Mouse (Mus musculus): Measurements from ENCODE around the gene Bcl11a. TPM values are rescaled to one million over a fixed set of nuclear protein-coding genes. Genes with fewer than 3 reads are reported as not detected.

Gene Bcl11a
- polyA plus RNA-seq, 1 experiment from 2014 or later = 107 TPM

DNA sequence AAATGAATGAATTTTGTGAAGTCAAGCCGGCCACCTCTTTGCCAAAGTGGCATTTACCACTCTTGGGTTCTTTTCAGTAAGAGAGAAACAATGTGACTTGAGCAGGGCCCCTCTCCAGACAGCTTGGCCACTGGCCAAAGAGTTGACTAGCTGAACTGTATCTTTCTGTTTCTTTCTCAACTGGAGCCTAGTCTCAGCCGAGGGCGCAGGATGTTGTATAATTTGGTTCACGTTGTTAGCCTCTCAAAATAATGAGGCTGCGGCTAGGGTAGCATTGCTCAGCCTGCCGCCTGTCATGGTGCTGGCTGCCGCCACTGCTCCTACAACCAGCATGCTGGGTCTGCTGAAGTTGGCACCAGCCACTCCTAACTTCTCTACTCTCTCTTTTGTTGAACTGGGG, 84.2 kb downstream of the Bcl11a start:
- Histone ChIP-seq H3K36me3 (ENCODE audit: control insufficient read depth, insufficient read depth, low read length) (peaks cover 15% of the 10 kb centered on the region; the same call in 1 of the 2 replicates), H3K4me1 (ENCODE audit: control insufficient read depth, insufficient read depth, low read length) (peaks cover 28% of the 10 kb centered on the region), H3K9me3 (replicated peaks; ENCODE audit: control insufficient read depth, low read length, poor library complexity, severe bottlenecking) (no peaks in the 10 kb centered on the region), H3K27me3 (ENCODE audit: control insufficient read depth, insufficient read depth, low read depth, low read length) (no peaks in the 10 kb centered on the region), H3K9ac (ENCODE audit: low read depth, low read length) (no peak overlapping the region), H3K4me2 (ENCODE audit: low read length) (no peak overlapping the region), H3K4me3 (ENCODE audit: low read depth, low read length) (no peak overlapping the region), H3K27ac (ENCODE audit: low read length) (no peak overlapping the region)
- WGBS = 39% methylated on average over 7 of the region's 7 CpGs
- peak; percentile 79 for ATAC-seq

DNA sequence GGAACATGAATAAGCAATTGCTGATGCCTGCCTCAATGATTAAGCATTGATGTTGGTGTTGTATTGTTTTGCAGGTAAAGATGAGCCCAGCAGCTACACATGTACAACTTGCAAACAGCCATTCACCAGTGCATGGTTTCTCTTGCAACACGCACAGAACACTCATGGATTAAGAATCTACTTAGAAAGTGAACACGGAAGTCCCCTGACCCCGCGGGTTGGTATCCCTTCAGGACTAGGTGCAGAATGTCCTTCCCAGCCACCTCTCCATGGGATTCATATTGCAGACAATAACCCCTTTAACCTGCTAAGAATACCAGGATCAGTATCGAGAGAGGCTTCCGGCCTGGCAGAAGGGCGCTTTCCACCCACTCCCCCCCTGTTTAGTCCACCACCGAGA, 85.2 kb downstream of the Bcl11a start:
- no peak overlapping the region for H3K9ac ChIP-seq (ENCODE audit: low read depth, low read length)

DNA sequence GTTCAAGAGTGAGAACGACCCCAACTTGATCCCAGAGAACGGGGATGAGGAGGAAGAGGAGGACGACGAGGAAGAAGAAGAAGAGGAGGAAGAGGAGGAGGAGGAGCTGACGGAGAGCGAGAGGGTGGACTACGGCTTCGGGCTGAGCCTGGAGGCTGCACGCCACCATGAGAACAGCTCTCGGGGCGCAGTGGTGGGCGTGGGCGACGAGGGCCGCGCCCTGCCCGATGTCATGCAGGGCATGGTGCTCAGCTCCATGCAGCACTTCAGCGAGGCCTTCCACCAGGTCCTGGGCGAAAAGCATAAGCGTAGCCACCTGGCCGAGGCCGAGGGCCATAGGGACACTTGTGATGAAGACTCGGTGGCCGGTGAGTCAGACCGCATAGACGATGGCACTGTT, 86.2 kb downstream of the Bcl11a start:
- no peak; the same call in 1 of the 2 replicates for ATAC-seq
- Histone ChIP-seq H3K27me3 (ENCODE audit: control insufficient read depth, insufficient read depth, low read depth, low read length) (no peaks in the 10 kb centered on the region), H3K4me1 (ENCODE audit: control insufficient read depth, insufficient read depth, low read length) (peaks cover 21% of the 10 kb centered on the region), H3K9ac (ENCODE audit: low read depth, low read length) (no peak overlapping the region), H3K27ac (ENCODE audit: low read length) (no peak overlapping the region), H3K36me3 (ENCODE audit: control insufficient read depth, insufficient read depth, low read length) (peaks cover 15% of the 10 kb centered on the region; the same call in 1 of the 2 replicates), H3K4me2 (ENCODE audit: low read length) (no peak overlapping the region), H3K9me3 (replicated peaks; ENCODE audit: control insufficient read depth, low read length, poor library complexity, severe bottlenecking) (no peaks in the 10 kb centered on the region), H3K4me3 (ENCODE audit: low read depth, low read length) (no peak overlapping the region)
- 97% methylated on average over 25 of the region's 26 CpGs for WGBS

More for the DNA sequence above, 85.2 kb downstream of the Bcl11a start:
- H3K27ac ChIP-seq (ENCODE audit: low read length) = no peak overlapping the region
- WGBS = 92% methylated on average over 8 of the region's 8 CpGs
- H3K4me3 ChIP-seq (ENCODE audit: low read depth, low read length) = no peak overlapping the region
- H3K9me3 ChIP-seq (replicated peaks; ENCODE audit: control insufficient read depth, low read length, poor library complexity, severe bottlenecking) = no peaks in the 10 kb centered on the region
- H3K4me1 ChIP-seq (ENCODE audit: control insufficient read depth, insufficient read depth, low read length) = peaks cover 23% of the 10 kb centered on the region
- no peaks in the 10 kb centered on the region for H3K27me3 ChIP-seq (ENCODE audit: control insufficient read depth, insufficient read depth, low read depth, low read length)
- ATAC-seq = no peak
- no peak overlapping the region for H3K4me2 ChIP-seq (ENCODE audit: low read length)
- H3K36me3 ChIP-seq (ENCODE audit: control insufficient read depth, insufficient read depth, low read length) = peaks cover 15% of the 10 kb centered on the region; the same call in 1 of the 2 replicates

DNA sequence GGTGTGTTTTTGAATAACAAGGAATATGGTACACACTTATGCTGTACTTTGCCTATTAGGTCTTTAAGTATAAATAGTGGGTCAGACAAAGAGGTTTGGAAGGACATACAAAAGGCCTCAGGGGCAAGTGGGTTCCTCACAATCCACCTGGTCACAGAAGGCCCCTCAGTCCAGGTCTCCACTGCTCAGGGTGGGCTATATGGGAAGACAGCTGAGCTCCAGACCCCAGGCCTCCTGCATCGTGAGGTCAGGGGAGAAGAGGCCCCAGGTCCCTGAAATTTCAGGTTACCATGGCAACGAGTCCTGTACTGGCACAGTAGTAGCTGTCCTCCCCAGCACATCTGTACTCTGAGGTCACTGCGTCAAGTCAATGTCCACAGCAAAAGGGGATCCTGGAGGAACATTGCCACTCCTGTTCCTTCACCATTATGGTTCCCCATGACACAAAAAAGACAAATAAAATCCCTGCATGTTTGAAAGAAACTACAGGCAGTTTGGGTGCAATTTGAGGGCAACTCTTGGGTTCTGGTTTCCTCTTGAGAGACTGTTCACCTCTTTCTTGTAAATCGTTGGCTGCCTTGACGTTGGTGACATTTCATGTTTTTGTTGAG, 93.9 kb downstream of the Bcl11a start:
- 73% methylated on average over 5 of the region's 5 CpGs for WGBS
- no peaks in the 10 kb centered on the region for H3K36me3 ChIP-seq (ENCODE audit: control insufficient read depth, insufficient read depth, low read length)
- no peaks in the 10 kb centered on the region for H3K9me3 ChIP-seq (replicated peaks; ENCODE audit: control insufficient read depth, low read length, poor library complexity, severe bottlenecking)
- no peak overlapping the region for H3K27ac ChIP-seq (ENCODE audit: low read length)
- no peak overlapping the region for H3K9ac ChIP-seq (ENCODE audit: low read depth, low read length)
- H3K27me3 ChIP-seq (ENCODE audit: control insufficient read depth, insufficient read depth, low read depth, low read length) = no peaks in the 10 kb centered on the region
- no peak overlapping the region for H3K4me3 ChIP-seq (ENCODE audit: low read depth, low read length)
- H3K4me1 ChIP-seq (ENCODE audit: control insufficient read depth, insufficient read depth, low read length) = no peaks in the 10 kb centered on the region
- peak; percentile 13; the same call in 1 of the 2 replicates for ATAC-seq
- H3K4me2 ChIP-seq (ENCODE audit: low read length) = no peak overlapping the region

DNA sequence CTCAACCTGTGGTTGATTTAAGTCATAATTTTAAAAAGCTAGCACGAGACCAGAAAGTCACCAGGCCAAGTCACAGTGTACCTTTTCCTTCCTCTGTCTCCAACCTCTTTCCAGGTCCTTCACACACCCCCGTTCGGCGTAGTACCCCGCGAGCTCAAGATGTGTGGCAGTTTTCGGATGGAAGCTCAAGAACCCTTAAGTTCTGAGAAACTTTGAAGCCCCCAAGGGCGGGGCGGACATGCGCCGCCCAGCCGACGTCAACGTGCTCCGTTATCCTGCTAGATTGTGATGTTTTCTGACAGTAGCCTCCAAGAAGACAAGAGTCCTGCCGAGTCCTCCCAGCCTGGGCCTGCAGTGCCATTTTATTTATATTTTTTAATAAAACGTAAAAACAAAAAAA, 94.7 kb downstream of the Bcl11a start:
- H3K36me3 ChIP-seq (ENCODE audit: control insufficient read depth, insufficient read depth, low read length) = no peaks in the 10 kb centered on the region
- 93% methylated on average over 17 of the region's 17 CpGs for WGBS
- no peak overlapping the region for H3K4me2 ChIP-seq (ENCODE audit: low read length)
- ATAC-seq = no peak
- no peaks in the 10 kb centered on the region for H3K27me3 ChIP-seq (ENCODE audit: control insufficient read depth, insufficient read depth, low read depth, low read length)
- no peak overlapping the region for H3K9ac ChIP-seq (ENCODE audit: low read depth, low read length)
- no peaks in the 10 kb centered on the region for H3K9me3 ChIP-seq (replicated peaks; ENCODE audit: control insufficient read depth, low read length, poor library complexity, severe bottlenecking)
- no peak overlapping the region for H3K4me3 ChIP-seq (ENCODE audit: low read depth, low read length)
- no peak overlapping the region for H3K27ac ChIP-seq (ENCODE audit: low read length)
- H3K4me1 ChIP-seq (ENCODE audit: control insufficient read depth, insufficient read depth, low read length) = no peaks in the 10 kb centered on the region

DNA sequence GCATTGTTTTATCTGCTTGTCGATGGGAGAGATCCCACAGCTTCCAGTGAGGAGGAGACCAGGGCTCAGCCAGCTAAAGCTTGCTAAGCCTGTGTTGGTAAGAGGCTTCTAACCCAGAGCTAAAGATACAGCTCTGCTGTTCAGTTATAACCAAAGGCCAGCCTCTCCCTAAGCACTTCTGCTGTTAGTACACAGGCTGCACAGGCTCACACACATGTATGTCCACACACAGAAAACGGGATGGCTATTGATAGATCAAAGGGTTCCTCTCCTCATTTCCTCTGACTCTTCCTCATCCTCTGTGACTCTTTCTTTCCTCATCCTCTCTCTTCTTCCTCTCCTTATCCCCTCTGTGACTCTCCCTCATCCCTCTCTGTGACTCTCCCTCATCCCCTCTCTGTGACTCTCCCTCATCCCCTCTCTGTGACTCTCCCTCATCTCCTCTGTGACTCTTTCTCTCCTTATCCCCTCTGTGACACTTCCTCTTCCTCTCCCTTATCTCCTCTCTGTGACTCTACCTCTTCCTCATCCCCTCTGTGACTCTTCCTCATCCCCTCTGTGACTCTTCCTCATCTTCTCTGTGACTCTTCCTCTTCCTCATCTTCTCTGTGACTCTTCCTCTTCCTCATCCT, 96.4 kb downstream of the Bcl11a start:
- H3K4me3 ChIP-seq (ENCODE audit: low read depth, low read length) = no peak overlapping the region
- H3K36me3 ChIP-seq (ENCODE audit: control insufficient read depth, insufficient read depth, low read length) = no peaks in the 10 kb centered on the region
- 81% methylated on average over 2 of the region's 2 CpGs for WGBS
- ATAC-seq = no peak
- no peaks in the 10 kb centered on the region for H3K9me3 ChIP-seq (replicated peaks; ENCODE audit: control insufficient read depth, low read length, poor library complexity, severe bottlenecking)
- no peaks in the 10 kb centered on the region for H3K4me1 ChIP-seq (ENCODE audit: control insufficient read depth, insufficient read depth, low read length)
- no peak overlapping the region for H3K9ac ChIP-seq (ENCODE audit: low read depth, low read length)
- no peaks in the 10 kb centered on the region for H3K27me3 ChIP-seq (ENCODE audit: control insufficient read depth, insufficient read depth, low read depth, low read length)
- H3K4me2 ChIP-seq (ENCODE audit: low read length) = no peak overlapping the region
- H3K27ac ChIP-seq (ENCODE audit: low read length) = no peak overlapping the region

DNA sequence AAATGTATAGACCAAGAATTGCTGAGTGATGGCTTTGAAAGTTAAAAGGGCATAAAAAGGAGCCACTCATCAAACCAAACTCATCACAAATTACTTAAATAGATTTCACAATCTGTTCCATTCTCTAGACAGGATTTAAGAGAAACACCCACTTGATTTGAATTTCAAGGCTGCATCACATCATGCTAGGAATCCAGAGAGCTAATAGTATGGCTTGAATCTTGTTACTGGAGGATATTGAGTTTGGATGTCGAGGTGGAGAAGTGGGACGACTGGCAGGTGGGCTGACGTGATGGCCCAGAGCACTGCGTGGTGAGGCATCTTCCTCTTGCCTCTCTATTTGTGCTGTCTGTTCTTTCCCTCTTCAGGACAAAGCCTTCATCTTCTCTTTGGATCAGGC, 99.6 kb downstream of the Bcl11a start:
- H3K36me3 ChIP-seq (ENCODE audit: control insufficient read depth, insufficient read depth, low read length) = no peaks in the 10 kb centered on the region
- no peak overlapping the region for H3K4me2 ChIP-seq (ENCODE audit: low read length)
- no peak overlapping the region for H3K27ac ChIP-seq (ENCODE audit: low read length)
- no peak overlapping the region for H3K4me3 ChIP-seq (ENCODE audit: low read depth, low read length)
- no peaks in the 10 kb centered on the region for H3K4me1 ChIP-seq (ENCODE audit: control insufficient read depth, insufficient read depth, low read length)
- H3K9ac ChIP-seq (ENCODE audit: low read depth, low read length) = no peak overlapping the region
- H3K27me3 ChIP-seq (ENCODE audit: control insufficient read depth, insufficient read depth, low read depth, low read length) = no peaks in the 10 kb centered on the region
- no peak for ATAC-seq
- WGBS = 91% methylated on average over 4 of the region's 4 CpGs
- H3K9me3 ChIP-seq (replicated peaks; ENCODE audit: control insufficient read depth, low read length, poor library complexity, severe bottlenecking) = no peaks in the 10 kb centered on the region

DNA sequence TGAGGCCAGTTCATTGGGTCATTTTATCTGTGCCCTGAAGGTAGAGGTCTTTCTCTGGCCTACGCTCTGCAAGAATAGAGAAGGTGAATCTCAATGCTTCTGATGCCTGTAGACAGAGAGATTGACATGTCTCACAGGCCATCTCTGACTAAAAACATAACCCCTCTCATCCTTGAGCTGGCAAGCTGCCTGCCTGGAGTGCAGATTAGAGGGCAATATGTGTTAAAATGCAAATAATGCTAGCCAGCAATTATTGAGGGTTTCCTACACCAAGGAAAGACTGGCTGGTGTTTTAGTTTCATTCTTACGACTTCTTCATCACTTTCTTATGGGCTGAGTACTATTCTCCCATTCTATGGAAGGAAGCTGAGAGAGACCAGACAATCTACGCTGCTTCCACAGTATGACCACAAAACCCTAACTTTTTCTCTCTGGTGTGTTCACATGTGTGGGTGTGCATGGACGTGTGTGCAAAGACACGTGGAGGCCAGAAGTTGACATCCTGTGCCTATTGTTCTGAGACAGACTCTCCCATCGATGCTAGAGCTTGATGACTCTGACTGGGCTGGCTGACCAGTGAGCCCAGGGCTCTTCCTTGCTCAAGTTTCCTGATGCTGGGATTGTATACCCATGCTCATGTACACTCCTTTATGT, 101.1 kb downstream of the Bcl11a start:
- Histone ChIP-seq H3K36me3 (ENCODE audit: control insufficient read depth, insufficient read depth, low read length) (no peaks in the 10 kb centered on the region), H3K9me3 (replicated peaks; ENCODE audit: control insufficient read depth, low read length, poor library complexity, severe bottlenecking) (no peaks in the 10 kb centered on the region), H3K4me1 (ENCODE audit: control insufficient read depth, insufficient read depth, low read length) (no peaks in the 10 kb centered on the region), H3K27ac (ENCODE audit: low read length) (no peak overlapping the region), H3K9ac (ENCODE audit: low read depth, low read length) (no peak overlapping the region), H3K4me3 (ENCODE audit: low read depth, low read length) (no peak overlapping the region), H3K4me2 (ENCODE audit: low read length) (no peak overlapping the region), H3K27me3 (ENCODE audit: control insufficient read depth, insufficient read depth, low read depth, low read length) (no peaks in the 10 kb centered on the region)
- no peak for ATAC-seq
- WGBS = 94% methylated on average over 6 of the region's 6 CpGs

DNA sequence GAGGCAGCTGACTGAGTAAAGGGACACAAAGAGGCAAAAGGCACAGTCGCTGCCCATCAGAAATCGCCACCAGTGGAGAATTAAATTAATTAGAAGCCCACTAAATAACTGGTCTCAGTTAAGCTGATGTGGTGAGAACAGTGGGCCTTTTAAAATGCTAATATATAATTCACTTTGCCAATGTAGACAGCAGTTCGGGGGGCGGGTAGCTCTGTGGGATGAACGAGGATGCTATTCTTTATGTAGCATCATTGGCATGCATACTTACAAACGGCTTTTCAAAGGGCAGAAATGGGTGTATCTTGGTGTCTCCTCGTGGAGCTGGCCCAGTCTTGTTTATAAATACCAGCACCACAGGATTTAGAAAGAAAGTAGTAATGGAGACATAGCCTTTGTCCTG, 102.2 kb downstream of the Bcl11a start:
- ATAC-seq = no peak
- H3K4me3 ChIP-seq (ENCODE audit: low read depth, low read length) = no peak overlapping the region
- no peak overlapping the region for H3K27ac ChIP-seq (ENCODE audit: low read length)
- H3K9me3 ChIP-seq (replicated peaks; ENCODE audit: control insufficient read depth, low read length, poor library complexity, severe bottlenecking) = no peaks in the 10 kb centered on the region
- 23% methylated on average over 7 of the region's 7 CpGs for WGBS
- H3K4me2 ChIP-seq (ENCODE audit: low read length) = no peak overlapping the region
- no peaks in the 10 kb centered on the region for H3K4me1 ChIP-seq (ENCODE audit: control insufficient read depth, insufficient read depth, low read length)
- H3K36me3 ChIP-seq (ENCODE audit: control insufficient read depth, insufficient read depth, low read length) = no peaks in the 10 kb centered on the region
- no peak overlapping the region for H3K9ac ChIP-seq (ENCODE audit: low read depth, low read length)
- no peaks in the 10 kb centered on the region for H3K27me3 ChIP-seq (ENCODE audit: control insufficient read depth, insufficient read depth, low read depth, low read length)

Measured in midbrain, embryonic 16.5 days (tissue).